Mouse (Mus musculus): ENCODE results near the gene Gm14819.
"Not testable (repeated sequence)": the region's sequence is repeated elsewhere in the genome, so short reads cannot be mapped to it uniquely, and the experiment has no call there.

Gene Gm14819

DNA sequence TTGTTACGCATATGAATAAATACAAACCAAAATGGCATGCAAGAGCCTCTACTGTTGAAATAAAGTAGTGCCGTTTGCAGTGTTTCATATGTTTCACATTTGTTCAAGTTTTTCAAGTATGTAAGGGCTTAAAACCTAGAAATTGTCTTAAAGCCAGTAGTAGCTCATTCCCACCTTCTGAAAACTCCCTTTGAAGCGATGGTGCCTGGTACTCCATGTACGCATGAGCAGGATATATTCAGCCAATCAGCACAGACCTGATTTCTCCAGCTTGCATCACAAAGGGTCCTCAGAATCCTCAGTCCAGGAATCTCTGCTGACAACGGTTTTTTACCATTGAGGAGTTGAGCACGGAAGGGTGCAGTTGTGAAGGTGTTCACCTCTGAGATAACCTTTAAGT is at the start of gene Gm14819:
Gm14819 (plus strand) TSS at position 301 of the 400 bp plus-strand sequence.
- DNase-seq, result not testable (repeated sequence)

Measured in cerebellum, adult 11-12 months (tissue).